Mouse (Mus musculus): ENCODE results near the gene Ablim1. TPM values are rescaled to one million over a fixed set of nuclear protein-coding genes. Genes with fewer than 3 reads are reported as not detected.

Gene Ablim1
- polyA plus RNA-seq, 1 experiment from 2014 or later: 116 TPM

DNA sequence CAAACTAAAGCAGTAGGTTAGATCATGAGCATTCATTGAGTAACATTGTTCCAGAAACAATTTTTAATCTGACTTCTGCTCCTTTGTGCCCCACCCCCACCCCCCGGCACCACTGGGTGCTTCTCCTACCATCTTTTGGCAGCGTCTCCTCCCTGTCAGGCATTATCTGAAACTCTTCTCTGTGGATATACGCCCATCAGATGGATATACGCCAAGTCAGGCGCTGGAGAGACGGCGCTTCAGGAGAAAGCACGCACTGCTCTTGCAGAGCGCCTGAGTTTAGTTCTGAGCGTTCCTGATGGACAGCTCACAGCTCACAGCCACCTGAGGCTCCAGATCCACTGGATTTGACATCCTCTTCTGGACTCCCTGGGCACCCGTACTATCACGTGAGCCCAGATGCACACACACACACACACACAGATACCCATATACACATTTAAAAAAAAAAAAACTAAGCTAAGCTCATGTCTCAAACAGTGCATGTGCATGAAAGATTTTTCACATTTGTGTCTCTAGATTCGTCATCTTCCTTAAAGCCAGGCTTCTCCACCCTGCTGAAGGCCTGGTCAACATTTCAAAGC is 24.7 kb upstream of the Ablim1 start:
- Histone ChIP-seq H3K27me3 (no peaks in the 10 kb centered on the region), H3K36me3 (no peaks in the 10 kb centered on the region), H3K9ac (no peak overlapping the region), H3K4me2 (no peak overlapping the region), H3K4me1 (no peaks in the 10 kb centered on the region), H3K9me3 (no peaks in the 10 kb centered on the region), H3K27ac (no peak overlapping the region), H3K4me3 (no peak overlapping the region)
- ATAC-seq (ENCODE audit: insufficient number of reproducible peaks, low FRiP score, low TSS enrichment, low read depth): no peak
- 81% methylated on average over 13 of the region's 13 CpGs for WGBS

DNA sequence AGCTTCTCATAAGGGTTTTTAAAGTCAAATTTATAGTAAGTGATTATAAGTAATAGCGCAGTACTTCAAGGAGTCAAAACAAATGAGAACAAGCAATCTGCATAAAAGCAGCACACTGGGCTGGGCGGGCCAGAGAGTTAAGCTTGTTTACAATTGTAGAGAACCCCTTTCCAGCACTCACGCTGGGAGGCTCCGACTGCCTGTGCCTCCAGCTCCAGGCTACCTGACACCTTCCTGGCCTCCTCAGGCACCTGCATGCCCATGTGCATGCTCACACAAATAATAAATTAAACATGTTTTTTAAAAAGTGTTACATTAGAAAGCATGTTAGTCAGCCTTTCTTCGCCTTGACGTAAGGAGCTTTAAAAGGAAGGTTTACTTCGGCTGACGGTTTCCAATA is 20.4 kb upstream of the Ablim1 start:
- no peak overlapping the region for H3K27ac ChIP-seq
- H3K4me1 ChIP-seq: no peaks in the 10 kb centered on the region
- WGBS: 37% methylated on average over 8 of the region's 8 CpGs

DNA sequence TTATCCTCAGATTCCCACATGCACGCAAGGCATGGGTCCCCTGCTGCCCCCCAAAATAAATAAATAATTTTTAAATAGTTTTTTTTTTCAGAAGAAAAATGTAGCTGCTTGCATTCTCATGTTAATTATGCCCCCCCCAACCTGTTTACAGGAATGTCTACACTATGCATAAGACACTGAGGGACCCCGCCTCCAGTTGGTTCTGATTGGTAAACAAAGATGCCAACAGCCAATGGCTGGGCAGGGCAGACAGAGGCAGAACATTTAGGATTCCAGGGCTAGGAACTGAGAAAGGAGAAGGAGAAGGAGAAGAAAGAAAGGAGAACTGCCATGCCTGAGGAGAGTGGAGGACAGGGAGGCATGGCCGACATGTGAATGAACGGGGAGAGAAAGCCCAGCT is 18.6 kb upstream of the Ablim1 start:
- no peak overlapping the region for H3K27ac ChIP-seq
- ATAC-seq (ENCODE audit: insufficient number of reproducible peaks, low FRiP score, low TSS enrichment, low read depth): no peak
- 95% methylated on average over 4 of the region's 4 CpGs for WGBS

More for the DNA sequence above, 20.4 kb upstream of the Ablim1 start:
- no peak overlapping the region for H3K9ac ChIP-seq
- H3K4me2 ChIP-seq: no peak overlapping the region
- no peaks in the 10 kb centered on the region for H3K27me3 ChIP-seq
- H3K9me3 ChIP-seq: no peaks in the 10 kb centered on the region
- ATAC-seq (ENCODE audit: insufficient number of reproducible peaks, low FRiP score, low TSS enrichment, low read depth): no peak
- no peaks in the 10 kb centered on the region for H3K36me3 ChIP-seq
- no peak overlapping the region for H3K4me3 ChIP-seq

DNA sequence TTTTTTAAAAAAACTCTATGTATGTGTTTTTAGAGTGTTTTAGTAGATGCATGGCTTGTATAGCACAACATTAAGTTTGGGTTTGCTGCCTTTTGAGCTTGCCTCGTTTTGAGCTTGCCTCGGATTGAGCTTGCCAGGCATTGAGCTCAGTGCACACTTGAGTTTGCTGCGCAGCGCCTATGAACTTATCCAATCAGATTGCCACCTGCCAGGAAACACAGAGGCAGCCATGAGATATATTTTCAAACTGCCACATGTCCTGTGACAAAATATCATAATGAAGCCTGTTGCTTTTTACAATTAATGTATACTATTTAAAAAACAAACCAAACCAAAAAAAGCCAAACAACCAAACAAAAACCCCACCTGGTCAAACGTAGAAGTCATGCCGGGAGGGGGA is 16.5 kb upstream of the Ablim1 start:
- H3K9me3 ChIP-seq: no peaks in the 10 kb centered on the region
- WGBS: 81% methylated on average over 6 of the region's 6 CpGs

More for the DNA sequence above, 18.6 kb upstream of the Ablim1 start:
- no peaks in the 10 kb centered on the region for H3K36me3 ChIP-seq
- H3K4me2 ChIP-seq: no peak overlapping the region
- no peak overlapping the region for H3K9ac ChIP-seq
- no peaks in the 10 kb centered on the region for H3K9me3 ChIP-seq
- H3K4me3 ChIP-seq: no peak overlapping the region
- H3K4me1 ChIP-seq: no peaks in the 10 kb centered on the region
- H3K27me3 ChIP-seq: no peaks in the 10 kb centered on the region

DNA sequence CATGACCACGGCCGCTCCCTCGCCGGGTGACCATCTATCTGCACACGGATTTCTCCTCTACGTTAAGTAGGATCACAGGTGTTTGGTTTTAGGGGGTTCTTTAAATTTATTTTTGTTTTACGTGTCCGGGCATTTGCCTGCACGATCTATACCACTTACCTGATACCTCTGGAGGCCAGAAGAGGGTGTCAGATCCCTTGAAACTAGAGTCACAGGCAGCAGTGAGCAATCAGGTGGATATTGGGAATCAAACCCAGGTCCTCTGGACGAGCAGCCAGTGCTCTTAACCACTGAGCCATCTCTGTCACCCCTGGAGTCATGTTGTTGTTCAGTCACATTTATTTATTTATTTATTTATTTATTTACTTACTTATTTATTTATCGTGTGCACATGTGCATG is 15.6 kb upstream of the Ablim1 start:
- no peak overlapping the region for H3K9ac ChIP-seq
- H3K4me1 ChIP-seq: no peaks in the 10 kb centered on the region
- H3K4me2 ChIP-seq: no peak overlapping the region
- no peak for ATAC-seq (ENCODE audit: insufficient number of reproducible peaks, low FRiP score, low TSS enrichment, low read depth)
- no peaks in the 10 kb centered on the region for H3K9me3 ChIP-seq
- 70% methylated on average over 11 of the region's 11 CpGs for WGBS
- no peaks in the 10 kb centered on the region for H3K27me3 ChIP-seq
- no peak overlapping the region for H3K27ac ChIP-seq
- no peaks in the 10 kb centered on the region for H3K36me3 ChIP-seq
- no peak overlapping the region for H3K4me3 ChIP-seq

More for the DNA sequence above, 16.5 kb upstream of the Ablim1 start:
- Histone ChIP-seq H3K9ac (no peak overlapping the region), H3K4me1 (no peaks in the 10 kb centered on the region), H3K4me2 (no peak overlapping the region), H3K27ac (no peak overlapping the region), H3K27me3 (no peaks in the 10 kb centered on the region), H3K36me3 (no peaks in the 10 kb centered on the region), H3K4me3 (no peak overlapping the region)
- no peak for ATAC-seq (ENCODE audit: insufficient number of reproducible peaks, low FRiP score, low TSS enrichment, low read depth)

DNA sequence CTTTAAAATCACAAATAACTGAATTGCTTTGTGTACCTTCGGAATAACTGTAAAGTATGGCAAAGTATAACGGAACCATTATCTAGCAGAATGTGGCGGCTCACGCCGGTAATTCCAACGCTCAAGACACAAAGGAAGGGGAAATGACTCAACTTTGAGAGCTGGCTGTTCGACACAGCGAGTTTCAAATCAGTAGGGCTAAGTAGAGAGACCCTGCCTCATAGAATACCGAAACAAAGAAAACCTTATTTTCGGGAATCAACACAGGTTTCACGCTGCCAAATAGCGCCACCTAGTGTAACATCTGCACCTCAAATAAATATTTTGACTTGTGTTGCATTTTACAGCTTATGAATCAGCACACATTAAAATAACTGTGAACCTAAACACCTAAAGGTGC is 14.1 kb upstream of the Ablim1 start:
- ATAC-seq (ENCODE audit: insufficient number of reproducible peaks, low FRiP score, low TSS enrichment, low read depth): no peak
- Histone ChIP-seq H3K4me3 (no peak overlapping the region), H3K27me3 (no peaks in the 10 kb centered on the region), H3K9ac (no peak overlapping the region), H3K36me3 (no peaks in the 10 kb centered on the region), H3K27ac (no peak overlapping the region), H3K4me2 (no peak overlapping the region), H3K9me3 (no peaks in the 10 kb centered on the region), H3K4me1 (no peaks in the 10 kb centered on the region)
- 60% methylated on average over 12 of the region's 12 CpGs for WGBS

DNA sequence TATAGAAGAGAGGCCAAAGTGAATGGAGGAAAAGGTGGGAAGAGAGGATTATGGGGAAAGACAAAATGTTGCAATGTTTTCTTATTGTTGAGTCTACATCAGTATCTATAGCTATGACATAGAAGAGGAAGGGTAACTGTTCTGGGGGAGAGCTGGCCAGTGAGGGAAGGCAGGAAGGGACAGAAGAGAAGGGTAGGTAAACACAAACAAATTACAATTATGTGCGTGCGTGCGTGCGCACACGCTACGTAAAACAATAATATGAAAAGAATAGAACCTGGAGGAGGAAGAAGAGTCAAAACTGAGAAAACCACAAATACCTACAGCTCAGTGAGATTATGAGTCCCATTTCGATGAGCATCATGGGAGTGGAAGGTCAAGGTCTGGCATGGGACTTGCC is 13.6 kb upstream of the Ablim1 start:
- Histone ChIP-seq H3K36me3 (no peaks in the 10 kb centered on the region), H3K4me2 (no peak overlapping the region), H3K4me1 (no peaks in the 10 kb centered on the region), H3K27me3 (no peaks in the 10 kb centered on the region), H3K27ac (no peak overlapping the region), H3K9me3 (no peaks in the 10 kb centered on the region), H3K4me3 (no peak overlapping the region), H3K9ac (no peak overlapping the region)
- 96% methylated on average over 7 of the region's 7 CpGs for WGBS
- ATAC-seq (ENCODE audit: insufficient number of reproducible peaks, low FRiP score, low TSS enrichment, low read depth): no peak

DNA sequence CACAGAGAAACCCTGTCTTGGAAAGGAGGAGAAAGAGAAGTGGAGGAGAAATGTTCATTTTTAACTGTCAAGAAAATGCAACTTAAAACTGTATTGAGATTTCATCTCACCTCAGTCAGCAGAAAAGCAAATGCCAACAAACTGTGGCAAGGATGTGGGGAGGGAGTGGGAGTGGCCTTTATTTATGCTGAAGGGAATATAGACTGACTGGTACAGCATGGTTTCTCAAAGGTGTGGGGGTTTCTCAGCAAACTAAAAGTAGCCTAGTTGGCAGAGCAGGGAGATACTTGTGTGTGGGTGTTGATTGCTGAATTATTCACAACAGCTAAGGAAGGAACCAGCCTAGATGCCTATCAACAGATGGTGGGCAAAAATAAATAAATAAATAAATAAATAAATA is 13.0 kb upstream of the Ablim1 start:
- H3K9ac ChIP-seq: no peak overlapping the region
- no peaks in the 10 kb centered on the region for H3K27me3 ChIP-seq
- no peak overlapping the region for H3K4me3 ChIP-seq
- no peaks in the 10 kb centered on the region for H3K4me1 ChIP-seq
- ATAC-seq (ENCODE audit: insufficient number of reproducible peaks, low FRiP score, low TSS enrichment, low read depth): no peak
- no peak overlapping the region for H3K27ac ChIP-seq
- H3K9me3 ChIP-seq: no peaks in the 10 kb centered on the region
- H3K36me3 ChIP-seq: no peaks in the 10 kb centered on the region
- H3K4me2 ChIP-seq: no peak overlapping the region

DNA sequence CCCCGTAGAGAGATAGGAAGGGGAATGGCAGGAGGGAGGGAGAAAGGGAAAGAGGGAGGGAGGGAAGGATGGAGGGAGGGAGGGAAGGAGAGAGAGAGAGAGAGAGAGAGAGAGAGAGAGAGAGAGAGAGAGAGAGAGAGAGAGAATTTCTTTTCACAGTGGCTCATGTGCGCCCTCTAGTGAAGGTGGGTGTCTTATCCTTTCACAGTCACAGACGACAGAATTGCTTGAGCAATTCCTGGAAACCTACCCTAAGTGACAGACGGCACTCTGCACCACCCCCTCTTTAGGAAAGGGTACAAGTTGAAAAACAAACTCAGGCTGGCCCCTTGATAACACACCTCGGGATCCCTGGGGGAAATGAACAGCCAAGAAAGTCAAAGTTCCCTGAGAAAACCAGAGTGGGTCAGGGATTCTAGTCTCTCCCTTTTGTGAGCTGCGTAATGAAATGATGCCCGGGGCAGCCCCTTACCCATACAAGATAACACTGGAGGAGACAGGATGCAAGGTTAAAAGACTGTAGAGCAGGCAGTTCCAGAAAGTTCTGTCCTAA is 11.1 kb upstream of the Ablim1 start:
- 32% methylated on average over 7 of the region's 7 CpGs for WGBS
- Histone ChIP-seq H3K36me3 (no peaks in the 10 kb centered on the region), H3K4me2 (no peak overlapping the region), H3K4me3 (no peak overlapping the region), H3K27me3 (no peaks in the 10 kb centered on the region), H3K4me1 (no peaks in the 10 kb centered on the region), H3K9me3 (no peaks in the 10 kb centered on the region), H3K9ac (no peak overlapping the region), H3K27ac (no peak overlapping the region)
- ATAC-seq (ENCODE audit: insufficient number of reproducible peaks, low FRiP score, low TSS enrichment, low read depth): no peak

DNA sequence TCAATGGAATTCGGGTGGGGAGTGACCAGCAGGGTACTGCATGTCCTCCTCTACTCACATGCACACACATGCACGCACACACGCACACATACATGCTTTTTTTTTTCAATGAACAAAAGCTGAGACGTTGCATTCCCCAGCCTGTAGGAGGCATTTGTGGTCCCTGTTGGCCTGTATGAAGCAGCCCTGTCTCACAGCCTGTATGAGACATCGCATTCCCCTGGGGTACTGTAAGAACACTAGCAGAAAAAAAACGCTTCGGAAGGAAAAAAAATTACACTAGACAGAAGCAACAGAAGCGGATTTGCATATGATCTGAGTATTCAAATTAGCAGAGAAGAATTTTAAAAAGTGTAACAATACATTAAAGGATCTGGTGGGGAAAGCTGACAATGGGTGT is 8.4 kb upstream of the Ablim1 start:
- H3K9ac ChIP-seq: no peak overlapping the region
- no peak overlapping the region for H3K4me2 ChIP-seq
- ATAC-seq (ENCODE audit: insufficient number of reproducible peaks, low FRiP score, low TSS enrichment, low read depth): no peak
- no peak overlapping the region for H3K4me3 ChIP-seq
- no peaks in the 10 kb centered on the region for H3K4me1 ChIP-seq
- WGBS: 73% methylated on average over 8 of the region's 8 CpGs
- no peaks in the 10 kb centered on the region for H3K9me3 ChIP-seq
- H3K27ac ChIP-seq: no peak overlapping the region
- no peaks in the 10 kb centered on the region for H3K36me3 ChIP-seq
- no peaks in the 10 kb centered on the region for H3K27me3 ChIP-seq

DNA sequence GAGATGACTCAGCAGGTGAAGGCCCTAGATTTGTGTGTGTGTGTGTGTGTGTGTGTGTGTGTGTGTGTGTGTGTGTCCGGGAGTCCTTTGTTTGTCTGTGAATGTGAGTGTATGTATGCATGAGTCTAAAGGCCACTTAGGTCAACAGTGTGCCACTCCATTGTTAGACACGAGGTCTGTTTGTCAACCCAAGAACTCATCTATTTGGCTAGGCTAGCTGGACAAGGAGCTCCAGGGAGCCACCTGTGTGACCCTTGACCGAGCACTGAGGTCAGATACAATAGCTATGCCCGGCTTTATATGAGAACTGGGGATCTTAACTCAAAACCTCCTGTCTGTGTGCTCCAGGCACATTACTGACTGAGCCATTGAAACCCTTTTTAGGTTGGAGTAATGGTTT is 7.8 kb upstream of the Ablim1 start:
- no peak overlapping the region for H3K4me3 ChIP-seq
- no peak overlapping the region for H3K27ac ChIP-seq
- no peak overlapping the region for H3K9ac ChIP-seq
- H3K4me1 ChIP-seq: no peaks in the 10 kb centered on the region
- no peak for ATAC-seq (ENCODE audit: insufficient number of reproducible peaks, low FRiP score, low TSS enrichment, low read depth)
- no peaks in the 10 kb centered on the region for H3K36me3 ChIP-seq
- H3K4me2 ChIP-seq: no peak overlapping the region
- no peaks in the 10 kb centered on the region for H3K9me3 ChIP-seq
- 85% methylated on average over 4 of the region's 4 CpGs for WGBS
- H3K27me3 ChIP-seq: no peaks in the 10 kb centered on the region

DNA sequence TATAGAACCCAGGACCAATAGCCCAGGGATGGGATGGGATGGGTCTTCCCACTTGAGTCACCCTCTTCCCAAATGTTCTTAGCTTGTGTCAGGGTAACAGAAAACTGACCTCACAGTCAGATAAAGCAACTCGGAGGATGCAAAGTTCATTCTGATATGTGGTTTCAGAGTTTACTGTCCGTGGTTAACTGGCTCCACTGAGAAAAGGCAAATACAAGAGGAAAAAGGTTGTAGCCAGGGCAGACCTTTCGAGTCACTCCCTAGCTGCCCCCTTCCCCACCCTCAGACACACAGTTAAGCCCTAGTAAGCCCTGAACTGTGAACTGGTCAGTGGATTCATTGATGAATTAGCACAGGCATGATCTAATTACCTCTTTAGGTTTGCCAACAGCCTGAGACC is 7.1 kb upstream of the Ablim1 start:
- no peaks in the 10 kb centered on the region for H3K27me3 ChIP-seq
- WGBS: 76% methylated on average over 3 of the region's 3 CpGs
- ATAC-seq (ENCODE audit: insufficient number of reproducible peaks, low FRiP score, low TSS enrichment, low read depth): no peak
- H3K36me3 ChIP-seq: no peaks in the 10 kb centered on the region
- H3K4me1 ChIP-seq: no peaks in the 10 kb centered on the region
- H3K27ac ChIP-seq: no peak overlapping the region
- no peaks in the 10 kb centered on the region for H3K9me3 ChIP-seq
- no peak overlapping the region for H3K4me3 ChIP-seq
- H3K4me2 ChIP-seq: no peak overlapping the region
- no peak overlapping the region for H3K9ac ChIP-seq
